Mouse (Mus musculus) layer of hippocampus, adult 8-10 months (tissue): ENCODE results near the gene Glipr1l2. TPM values are rescaled to one million over a fixed set of nuclear protein-coding genes. Genes with fewer than 3 reads are reported as not detected.
"Not testable (repeated sequence)": the region's sequence is repeated elsewhere in the genome, so short reads cannot be mapped to it uniquely, and the experiment has no call there.

ENCODE experiments used
- DNase-seq, 2 experiments: peaks; one replicate each; pipeline ENCODE4 v3.0.0; 2022; ENCODE audit warnings: low spot score in 2 of 2
- total RNA-seq, 4 experiments: library from RNA; stranded (reverse); gene quantifications; 2 replicates each; pipeline ENCODE4 v1.2.4; 2022

Gene Glipr1l2
- total RNA-seq: not detected

DNA sequence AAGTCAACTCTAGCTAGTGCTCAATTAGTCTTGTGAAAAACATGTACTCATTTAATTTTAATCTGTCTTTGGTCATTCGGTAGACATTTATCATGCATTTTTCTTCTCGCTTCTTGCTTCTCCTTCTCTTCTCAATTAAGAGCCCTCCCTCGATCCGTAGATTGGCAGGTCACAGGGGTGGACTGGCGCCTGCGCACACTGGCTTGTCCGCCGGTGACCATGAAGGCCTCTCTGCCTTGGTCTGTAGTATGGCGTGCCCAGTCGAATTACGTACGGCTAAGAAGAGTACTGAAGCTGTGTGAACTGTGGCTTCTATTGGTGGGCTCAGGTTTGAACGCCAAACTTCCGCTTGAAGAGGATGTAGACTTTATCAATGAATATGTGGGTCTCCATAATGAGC lies at the start of gene Glipr1l2:
Gene Glipr1l2, plus strand, starts transcription at position 198 of the 400 bp plus-strand sequence.
- DNase-seq: no peak

DNA sequence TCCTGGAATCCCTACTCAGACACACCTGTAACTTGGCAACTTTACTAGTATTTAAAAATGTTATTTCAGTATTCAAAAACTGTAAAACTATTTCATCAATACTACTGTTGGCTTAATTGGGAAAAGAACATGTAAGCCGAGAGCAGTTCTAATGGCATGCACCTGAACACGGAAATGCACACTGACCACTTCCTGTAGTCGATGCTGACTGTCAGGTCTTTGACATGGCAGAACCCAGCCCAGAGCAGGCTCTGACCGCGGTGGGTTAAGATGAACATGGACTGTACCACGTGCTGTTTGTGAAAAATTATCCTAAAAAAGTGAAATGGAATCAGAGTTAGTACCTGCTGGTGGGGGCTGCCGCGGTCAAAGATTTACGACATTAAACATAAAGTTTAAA lies 39.6 kb upstream of the Glipr1l2 start:
- DNase-seq: not testable (repeated sequence)

DNA sequence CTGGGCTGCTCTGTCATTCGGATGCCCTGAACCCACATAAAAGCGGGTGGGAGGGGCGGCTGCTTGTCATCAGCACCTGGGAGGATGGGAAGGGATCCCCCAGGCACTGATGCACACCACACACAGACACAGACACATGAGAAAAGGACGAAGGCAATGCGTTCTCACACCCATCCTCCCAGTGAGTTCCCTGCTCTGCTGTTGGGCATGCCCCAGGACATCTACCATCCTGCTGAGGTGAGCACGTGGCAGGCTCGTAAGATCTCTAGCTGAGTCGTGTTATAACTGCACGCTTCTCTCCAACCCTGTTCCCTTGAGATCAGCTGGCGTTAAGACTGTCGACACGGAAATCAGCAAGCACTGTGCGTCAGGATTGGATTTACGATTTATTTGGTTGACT lies 38.9 kb upstream of the Glipr1l2 start:
- not testable (repeated sequence) for DNase-seq

DNA sequence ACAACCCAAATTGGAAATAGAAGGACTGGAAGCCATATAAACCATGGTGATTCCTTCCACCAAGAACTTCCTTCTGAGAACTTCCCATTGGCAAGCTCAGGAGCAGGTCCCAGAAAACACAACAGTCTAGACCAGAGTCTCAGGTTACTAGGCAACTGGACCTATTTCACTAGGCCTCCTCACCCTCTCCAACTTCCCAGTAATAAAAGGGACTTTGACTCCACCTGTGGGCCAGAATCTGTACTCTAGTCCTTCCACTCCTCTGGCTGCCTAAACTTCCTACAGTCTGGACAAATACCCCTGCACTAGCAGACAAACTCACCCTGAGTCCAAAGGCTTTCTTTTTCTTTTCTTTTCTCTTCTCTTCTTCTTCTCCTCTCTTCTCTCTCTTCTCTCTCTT lies 31.9 kb upstream of the Glipr1l2 start:
- DNase-seq: no peak

DNA sequence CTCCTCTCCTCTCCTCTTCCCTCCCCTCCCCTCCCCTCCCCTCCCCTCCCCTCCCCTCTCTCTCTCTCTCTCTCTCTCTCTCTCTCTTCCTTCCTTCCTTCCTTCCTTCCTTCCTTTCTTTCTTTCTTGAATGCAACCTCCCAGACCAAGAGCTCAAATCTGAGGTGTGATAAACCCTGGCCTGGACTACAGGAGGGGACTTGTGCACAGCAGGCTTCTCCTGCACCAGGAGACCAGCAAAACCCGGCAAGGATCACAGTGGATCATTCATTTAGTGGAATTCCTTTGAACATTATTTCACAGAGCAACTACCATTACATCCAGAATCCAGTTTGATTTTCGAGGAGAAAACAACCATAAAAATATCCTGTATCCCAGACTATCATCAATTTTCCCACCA lies 31.2 kb upstream of the Glipr1l2 start:
- DNase-seq: not testable (repeated sequence)

DNA sequence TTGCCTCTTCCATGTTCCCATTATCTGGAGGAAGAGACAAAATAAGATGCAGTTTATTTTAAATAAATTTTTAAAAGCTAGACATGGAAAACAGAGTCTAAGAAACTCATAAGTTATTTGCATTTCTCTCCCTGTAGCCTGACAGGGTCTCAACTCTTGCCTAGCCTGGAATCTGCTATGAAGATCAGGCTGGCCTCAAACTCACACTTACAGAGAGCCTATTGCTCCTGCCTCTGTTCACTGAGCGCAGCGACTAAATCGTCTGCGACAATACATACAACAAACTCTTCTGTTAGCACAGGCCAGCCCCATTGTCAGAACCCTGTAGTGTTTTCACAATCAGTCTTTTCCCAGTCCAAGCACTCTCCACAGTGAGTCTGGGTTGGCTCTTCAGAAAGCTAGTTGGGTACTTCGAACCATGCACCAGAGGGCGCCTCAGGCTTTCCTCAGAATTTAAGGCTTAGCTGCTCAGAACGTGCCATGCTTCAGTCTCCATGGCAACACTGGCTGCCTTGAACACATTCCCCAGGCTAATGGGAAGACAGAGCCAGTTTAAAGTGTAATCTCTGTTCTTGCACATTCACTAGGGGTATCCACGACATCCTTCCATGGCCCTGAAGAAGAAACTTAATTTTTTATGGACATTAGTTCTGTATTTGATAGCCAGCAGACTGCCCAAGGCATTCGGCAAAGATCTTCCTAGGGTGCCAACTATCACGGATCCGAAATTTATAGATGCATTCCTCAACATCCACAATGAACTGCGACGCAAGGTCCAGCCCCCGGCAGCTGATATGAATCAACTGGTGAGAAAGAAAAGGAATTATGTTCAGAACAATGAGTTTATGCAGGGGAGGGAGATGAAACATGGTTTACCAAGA lies 23.2 kb upstream of the Glipr1l2 start, which contains the start of gene Glipr1l1:
Gene Glipr1l1, plus strand, starts transcription at position 488 of the 881 bp plus-strand sequence.
- DNase-seq: peak; percentile 79 to 88

DNA sequence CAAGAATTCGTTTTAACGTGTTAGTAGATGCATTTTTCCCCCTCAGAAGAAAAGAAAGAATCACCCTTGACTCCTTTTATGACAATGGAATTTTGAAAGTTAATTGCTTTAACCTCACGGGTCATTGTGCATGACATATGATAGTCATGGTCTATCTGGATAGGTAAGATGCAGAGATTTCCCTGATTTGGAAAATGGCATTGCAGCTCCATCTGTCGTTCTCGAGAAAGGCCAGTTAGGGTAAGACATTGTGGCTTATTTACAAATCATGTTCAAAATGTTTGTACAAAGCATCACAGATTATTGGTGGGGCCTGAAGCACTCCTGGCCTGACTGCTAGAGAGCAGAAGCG lies 22.6 kb upstream of the Glipr1l2 start:
- not testable (repeated sequence) for DNase-seq

DNA sequence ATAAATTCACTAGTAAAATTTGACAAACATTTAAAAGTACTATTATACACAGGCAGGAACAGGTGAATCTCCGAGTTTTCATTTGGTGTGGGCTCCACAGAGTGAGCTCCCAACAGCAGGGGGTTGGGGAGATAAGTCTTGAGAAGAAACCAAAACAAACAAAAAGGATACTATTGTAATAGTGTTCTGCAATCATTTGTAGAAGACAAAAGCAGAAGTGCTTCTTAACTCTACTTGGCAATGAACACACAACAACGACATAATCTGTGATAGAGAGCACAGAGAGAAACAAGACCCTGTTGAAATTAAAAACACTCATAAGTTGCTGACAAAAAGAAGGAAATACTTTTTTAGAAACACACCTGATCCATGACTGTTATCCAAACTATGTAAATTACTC lies 3.1 kb upstream of the Glipr1l2 start:
- DNase-seq: no peak

DNA sequence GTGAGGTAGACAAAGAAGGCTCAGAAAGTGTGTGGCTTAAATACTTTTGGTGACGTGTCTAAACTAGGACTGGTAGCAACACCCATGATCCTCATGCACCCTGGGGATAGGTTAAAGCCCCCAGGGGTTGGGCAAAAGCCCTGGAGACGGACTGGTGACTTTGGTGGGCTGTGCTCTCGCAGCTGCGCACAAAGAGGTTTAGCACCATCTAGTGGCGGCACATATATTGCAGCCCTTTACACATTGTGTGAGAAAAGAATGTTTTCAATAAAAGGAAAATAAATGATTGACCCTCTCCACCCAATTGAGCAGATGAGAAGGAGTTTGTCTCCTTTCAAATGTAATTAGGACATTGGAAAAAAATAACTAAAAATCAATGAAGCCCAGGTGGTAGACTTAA lies 22.6 kb downstream of the Glipr1l2 start:
- peak; percentile 15 to 69 for DNase-seq

DNA sequence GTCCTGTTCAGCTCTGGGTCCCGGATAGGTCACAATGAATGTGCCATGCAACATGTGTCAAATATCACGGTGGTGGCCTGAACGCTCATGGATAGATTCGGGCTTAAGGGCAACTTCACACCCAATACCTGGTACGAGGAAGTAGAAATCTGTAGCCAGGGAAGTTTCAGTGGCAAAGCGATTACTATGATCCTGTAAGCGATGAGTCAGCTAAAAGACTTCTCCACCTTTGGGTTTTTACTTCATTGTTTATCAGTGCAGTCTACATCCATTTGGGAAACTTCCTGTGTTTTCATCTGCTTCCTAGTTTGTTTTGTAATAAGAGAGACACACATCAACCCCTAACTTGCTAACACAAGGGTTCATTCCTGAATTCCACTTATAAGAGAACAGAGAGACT lies 27.2 kb downstream of the Glipr1l2 start:
- DNase-seq: no peak

DNA sequence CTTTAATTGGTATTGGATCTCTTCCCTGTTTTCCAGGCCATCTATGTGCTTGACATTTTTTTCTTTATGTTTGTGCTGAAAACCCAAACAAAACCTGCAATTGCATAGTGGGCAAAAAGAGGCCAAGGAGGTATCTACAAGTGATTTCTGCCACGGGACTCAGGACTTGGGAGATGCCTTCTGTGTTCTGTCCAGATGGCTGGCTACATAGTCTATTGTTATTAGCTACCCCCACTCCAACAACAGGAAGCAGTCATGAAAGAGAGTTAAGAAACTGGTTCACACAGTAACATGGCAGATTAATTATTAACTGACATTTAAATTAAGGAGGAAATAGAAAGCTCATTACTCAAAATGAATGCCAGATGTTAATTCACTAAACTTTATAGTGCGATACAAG lies 41.9 kb downstream of the Glipr1l2 start:
- not testable (repeated sequence) for DNase-seq

DNA sequence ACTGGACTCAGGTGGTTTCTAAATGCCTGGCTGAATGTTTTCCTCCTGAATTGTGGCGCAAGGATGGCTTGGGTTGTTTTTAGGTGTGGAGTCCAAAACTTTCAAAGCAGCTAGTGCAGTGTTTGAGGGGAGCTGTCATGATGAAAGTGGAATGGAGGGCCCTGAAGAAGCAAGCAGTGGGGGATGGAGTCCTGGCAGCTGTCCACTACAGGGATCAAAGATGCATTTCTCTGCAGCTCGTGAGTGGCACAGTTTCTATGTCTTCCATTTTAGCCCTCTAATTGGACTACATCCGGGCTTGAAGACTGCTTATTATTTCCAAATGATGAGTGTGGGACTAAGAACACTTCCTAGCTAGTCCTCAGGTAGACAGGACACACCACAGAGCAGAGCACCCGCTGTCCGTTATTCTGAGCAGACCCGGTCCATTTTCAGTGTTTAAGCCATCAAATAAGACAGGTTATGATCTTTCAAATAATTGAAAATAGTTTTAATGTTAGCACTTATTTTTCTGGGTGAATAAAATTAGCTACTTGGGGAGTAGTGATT lies 44.6 kb downstream of the Glipr1l2 start:
- DNase-seq: not testable (repeated sequence)

DNA sequence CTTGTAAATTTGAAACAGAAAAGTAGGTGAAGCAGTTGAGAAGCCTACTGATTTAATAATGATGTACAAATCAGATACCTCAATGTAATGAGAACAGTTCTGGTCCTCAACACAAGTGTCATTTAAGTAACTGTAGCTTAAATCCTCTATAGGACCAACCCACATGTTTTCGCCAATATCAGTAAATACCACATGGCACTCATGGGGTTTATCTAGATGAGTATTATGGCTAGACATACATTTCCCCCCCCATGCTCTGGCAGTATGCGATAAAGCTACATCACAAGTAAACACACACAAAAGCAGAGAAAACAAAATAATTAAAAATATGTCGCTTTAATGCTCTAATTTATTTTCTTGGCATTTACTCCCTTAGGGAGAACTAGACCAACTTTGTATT lies 49.0 kb downstream of the Glipr1l2 start:
- no peak for DNase-seq

DNA sequence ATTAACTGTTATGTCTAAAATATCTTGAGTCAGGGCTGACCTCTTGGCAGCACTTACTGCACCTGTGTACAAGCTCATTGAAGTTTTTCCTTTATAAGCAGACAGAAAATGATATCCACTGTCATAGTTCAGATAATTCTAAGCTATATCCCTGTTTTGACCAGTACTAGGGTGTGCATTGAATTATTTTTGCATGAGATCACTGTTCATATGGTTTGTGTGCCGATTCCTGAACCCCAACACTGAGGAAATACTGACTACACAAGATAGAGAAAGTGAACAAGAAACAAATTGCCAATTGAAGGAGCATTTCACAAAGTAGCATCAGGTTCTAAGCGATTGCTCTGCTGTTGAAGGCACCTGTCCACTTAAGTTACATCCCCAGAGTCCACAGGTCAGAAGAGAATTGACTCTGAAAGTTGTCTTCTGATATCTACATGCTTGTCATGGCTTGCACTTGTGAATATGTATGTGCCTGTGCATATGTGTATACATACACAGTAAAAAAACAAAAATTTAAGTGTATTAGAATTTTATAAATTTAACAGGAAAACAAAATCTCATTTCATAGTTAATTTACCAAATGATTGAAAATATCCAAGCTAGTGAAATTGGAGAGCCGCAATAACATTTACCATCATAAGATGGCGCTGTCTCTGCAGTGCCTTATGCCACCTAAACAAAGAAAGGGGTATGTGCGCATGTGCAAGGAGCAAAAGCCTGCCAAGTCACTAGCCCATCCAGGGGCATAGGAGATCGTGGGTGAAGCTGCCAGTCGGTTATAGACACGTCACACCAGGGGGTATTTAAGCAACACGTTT lies 55.1 kb downstream of the Glipr1l2 start:
- peak; percentile 14 to 42 for DNase-seq

DNA sequence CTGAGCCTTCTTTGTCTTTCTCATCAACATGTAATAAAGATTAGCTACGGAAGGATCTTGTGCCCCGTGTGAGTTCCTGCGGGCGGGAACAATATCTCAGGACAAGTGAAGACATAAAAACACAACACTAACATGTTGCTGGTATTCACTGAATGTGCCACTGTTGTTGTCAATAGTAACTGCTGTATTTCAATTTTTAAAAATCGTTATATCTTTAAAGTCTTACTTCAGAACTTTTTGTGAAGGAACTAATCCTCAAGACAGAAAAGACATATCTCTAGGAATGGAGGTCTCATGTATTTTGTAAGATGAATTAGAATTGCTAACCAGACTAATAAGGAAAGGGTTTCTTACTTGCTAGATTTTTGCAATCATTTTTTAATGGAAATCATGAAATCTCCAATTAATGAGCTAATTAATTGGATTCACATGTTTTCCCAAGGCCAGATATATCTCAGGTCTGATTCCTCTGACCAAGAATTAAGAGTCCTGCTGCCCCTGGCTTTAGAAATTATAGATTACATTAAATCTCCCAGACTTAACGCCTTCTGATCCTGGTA lies 55.8 kb downstream of the Glipr1l2 start:
- no peak for DNase-seq

DNA sequence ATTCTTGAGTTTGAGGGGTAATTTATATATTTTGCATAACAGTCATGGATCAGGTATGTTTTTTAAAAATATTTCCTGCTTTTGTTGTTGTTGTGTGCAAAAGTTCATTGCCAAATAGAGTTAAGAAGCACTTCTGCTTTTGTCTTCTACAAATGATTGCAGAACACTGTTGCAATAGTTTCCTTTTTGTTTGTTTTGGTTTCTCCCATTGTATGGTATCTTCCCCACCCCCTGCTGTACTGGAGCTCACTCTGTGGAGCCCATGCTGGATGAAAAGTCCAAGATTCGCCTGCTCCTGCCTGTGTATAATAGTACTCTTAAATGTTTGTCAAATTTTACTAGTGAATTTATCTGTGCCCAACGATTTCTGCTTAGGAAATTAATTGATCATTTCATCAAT lies 56.7 kb downstream of the Glipr1l2 start:
- no peak for DNase-seq

Other genes with a start within 250 kb of the Glipr1l2 start
- gene Krr1, start 110.7 kb upstream of the Glipr1l2 start, total RNA-seq: 10 to 100 TPM; 36.2 to 39.6 (median 37.4) TPM
- gene Glipr1, start 80.7 kb upstream of the Glipr1l2 start, total RNA-seq: 1 to 10 TPM; 2.3 to 4.7 (median 3.5) TPM
- not detected for gene Glipr1l1, start 23.2 kb upstream of the Glipr1l2 start, total RNA-seq
- not detected for gene Glipr1l3, start 77.0 kb downstream of the Glipr1l2 start, total RNA-seq
- gene Caps2, start 80.3 kb downstream of the Glipr1l2 start, total RNA-seq: under 1 TPM; 0.16 to 0.31 (median 0.19) TPM
- 10 to 100 TPM; 68.2 to 90.2 (median 76.8) TPM for gene Kcnc2, start 187.8 kb downstream of the Glipr1l2 start, total RNA-seq